Mouse (Mus musculus): ENCODE results near the gene Ephb2.

DNA sequence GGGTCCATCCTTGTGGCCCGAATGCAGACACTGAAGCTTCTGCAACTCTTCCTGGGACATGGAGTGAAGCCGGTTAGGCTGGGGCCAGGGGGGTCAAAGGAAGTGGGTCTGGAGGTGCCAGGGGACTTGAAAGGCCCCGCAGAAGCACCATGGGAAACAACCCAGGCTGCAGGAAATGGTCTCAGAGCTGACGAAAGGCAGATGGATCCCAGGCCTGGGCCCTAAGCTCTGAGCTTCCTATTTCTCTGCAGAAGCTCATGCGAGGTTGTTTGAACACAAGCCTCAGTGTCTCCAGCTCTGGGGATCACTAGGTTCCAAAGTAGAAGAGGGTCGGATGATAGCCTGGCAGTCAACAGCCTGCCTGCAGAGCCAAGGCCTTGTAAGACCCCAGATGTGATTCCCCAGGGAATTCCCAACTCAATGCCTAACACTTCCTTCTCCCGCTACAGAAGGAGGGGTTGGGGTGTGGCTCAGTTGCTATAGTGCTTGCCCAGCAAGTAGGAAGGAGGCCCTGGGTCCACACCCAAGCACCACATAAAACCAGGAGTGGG is 86.9 kb downstream of the Ephb2 start:
- no peak for TF ChIP-seq CTCF (IDR thresholded peaks at IDR 0.05; ENCODE audit: low read depth, low read length)
- TF ChIP-seq EP300 (IDR thresholded peaks at IDR 0.05; ENCODE audit: insufficient read depth, low read depth, low read length), result peak; percentile 60; the same call in 1 of the 2 replicates
- TF ChIP-seq POLR2A (IDR thresholded peaks at IDR 0.05; ENCODE audit: insufficient read depth, low read length), result no peak
